Mouse (Mus musculus): Measurements from ENCODE around the gene Pex3. TPM values are rescaled to one million over a fixed set of nuclear protein-coding genes. Genes with fewer than 3 reads are reported as not detected.

Pex3 gene
- 22.9 and 23.8 TPM in 2 replicates for polyA plus RNA-seq (2015; fragmentation: Nextera tagmentation; extraction: Ambion mirVana)

- peak within 1 kb of the TSS; percentile 68 for H3K4me2 ChIP-seq
- H3K4me1 ChIP-seq: peaks cover 13% of the 10 kb centered on the region
- no peaks in the 10 kb centered on the region; the same call in 1 of the 2 replicates for H3K36me3 ChIP-seq (ENCODE audit: poor library complexity, severe bottlenecking)
- ATAC-seq: peak; percentile 98
- peak within 1 kb of the TSS; percentile 83 for H3K9ac ChIP-seq
- no peak within 1 kb of the TSS; the same call in 1 of the 2 replicates for H3K27ac ChIP-seq
- H3K9me3 ChIP-seq (replicated peaks): no peaks in the 10 kb centered on the region
- H3K27me3 ChIP-seq: no peaks in the 10 kb centered on the region
- WGBS: under 1% methylated on average over 51 of the region's 51 CpGs
- H3K4me3 ChIP-seq: peak within 1 kb of the TSS; percentile 79
These were observed at the start of gene Pex3, which contains the start of gene Adat2 for GRCm38 (mm10) chr10:13552646-13553497. Gene Pex3, minus strand, starts transcription at chr10:13553142. Gene Adat2, plus strand, starts transcription at chr10:13552894.

DNA sequence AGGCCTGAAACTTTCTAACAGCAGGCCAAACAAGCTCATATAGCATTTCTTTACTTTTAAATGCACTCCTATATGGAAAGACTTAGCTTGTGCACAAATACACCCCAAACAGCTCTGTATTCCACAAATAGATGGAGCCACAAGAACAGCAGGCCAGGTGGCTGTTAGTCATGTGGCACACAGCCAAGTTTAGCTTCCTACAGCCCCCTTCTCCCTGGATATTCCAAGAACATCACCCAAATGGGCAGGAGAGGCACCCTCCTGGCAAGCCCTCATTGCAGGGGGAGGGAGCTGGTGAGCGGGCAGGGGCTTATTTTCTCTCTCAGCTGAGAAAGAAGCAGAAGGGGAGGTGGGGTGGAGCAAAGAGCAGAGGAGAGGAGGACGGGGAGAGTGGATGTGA is 48.0 kb upstream of the Pex3 start:
- no peaks in the 10 kb centered on the region for H3K36me3 ChIP-seq (ENCODE audit: poor library complexity, severe bottlenecking)
- 0 out of 2 replicates have a peak, but pooled peaks cover 4% of the 10 kb centered on the region for H3K4me1 ChIP-seq
- no peak overlapping the region for H3K9ac ChIP-seq
- H3K4me3 ChIP-seq: no peak overlapping the region
- no peak overlapping the region for H3K27ac ChIP-seq
- H3K27me3 ChIP-seq: no peaks in the 10 kb centered on the region
- no peak for ATAC-seq
- WGBS: 69% methylated on average over 2 of the region's 2 CpGs
- H3K4me2 ChIP-seq: no peak overlapping the region
- H3K9me3 ChIP-seq (replicated peaks): 0 out of 2 replicates have a peak, but pooled peaks cover 5% of the 10 kb centered on the region

DNA sequence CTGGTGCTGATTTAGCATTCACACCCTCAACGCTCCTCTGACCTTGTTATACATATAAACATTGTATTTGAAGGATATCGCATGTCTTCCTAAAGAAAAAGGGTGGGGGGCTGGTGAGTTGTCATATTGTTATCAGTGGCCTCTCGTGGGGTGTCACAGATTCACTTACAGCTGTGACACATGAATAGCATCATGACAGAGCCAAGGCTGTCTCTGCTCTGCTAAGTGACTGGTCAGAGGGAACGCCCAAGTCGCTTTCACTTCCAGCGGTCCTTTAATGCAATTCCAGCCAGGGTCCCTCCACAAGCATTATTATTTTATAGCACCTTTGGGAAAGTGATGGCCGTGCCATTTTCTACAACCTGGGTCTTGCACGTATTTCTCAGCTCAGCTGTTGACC is 44.5 kb upstream of the Pex3 start:
- Histone ChIP-seq H3K4me2 (no peak overlapping the region), H3K27ac (no peak overlapping the region), H3K9ac (no peak overlapping the region), H3K36me3 (ENCODE audit: poor library complexity, severe bottlenecking) (no peaks in the 10 kb centered on the region), H3K27me3 (no peaks in the 10 kb centered on the region), H3K4me1 (0 out of 2 replicates have a peak, but pooled peaks cover 4% of the 10 kb centered on the region), H3K4me3 (no peak overlapping the region), H3K9me3 (replicated peaks) (0 out of 2 replicates have a peak, but pooled peaks cover 5% of the 10 kb centered on the region)
- WGBS: 84% methylated on average over 8 of the region's 8 CpGs
- 0 out of 2 replicates have a peak, but pooled peaks have one; percentile 25 for ATAC-seq

GRCm38 (mm10) chr10:13596866-13597265 is 43.9 kb upstream of the Pex3 start:
- H3K4me3 ChIP-seq: no peak overlapping the region
- WGBS: 76% methylated on average over 9 of the region's 9 CpGs
- ATAC-seq: no peak

DNA sequence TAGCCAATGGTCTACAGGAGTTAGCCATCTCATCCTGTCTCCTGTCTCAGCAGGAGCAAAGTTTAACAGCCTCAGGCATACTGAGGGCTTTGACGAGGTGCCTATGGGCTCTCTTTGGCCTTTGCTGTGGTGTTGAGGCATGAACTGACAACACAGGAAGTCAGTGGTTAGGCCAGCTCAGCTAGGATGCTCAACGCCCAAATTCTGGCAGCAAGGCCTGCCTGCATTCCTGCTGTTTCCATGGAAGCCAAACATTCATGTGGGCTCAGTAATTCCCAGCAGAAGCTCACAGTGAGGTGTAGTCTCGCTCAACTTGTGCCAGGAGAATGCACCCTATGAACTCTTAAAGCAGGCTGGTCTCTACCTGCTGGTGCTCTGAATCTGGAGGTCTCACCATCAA is 43.1 kb upstream of the Pex3 start:
- no peak overlapping the region for H3K9ac ChIP-seq
- 0 out of 2 replicates have a peak, but pooled peaks cover 5% of the 10 kb centered on the region for H3K9me3 ChIP-seq (replicated peaks)
- H3K27ac ChIP-seq: no peak overlapping the region
- H3K4me2 ChIP-seq: no peak overlapping the region
- H3K27me3 ChIP-seq: no peaks in the 10 kb centered on the region
- H3K4me1 ChIP-seq: 0 out of 2 replicates have a peak, but pooled peaks cover 4% of the 10 kb centered on the region
- no peak overlapping the region for H3K4me3 ChIP-seq
- WGBS: 47% methylated on average over 3 of the region's 3 CpGs
- no peaks in the 10 kb centered on the region for H3K36me3 ChIP-seq (ENCODE audit: poor library complexity, severe bottlenecking)
- ATAC-seq: no peak

More at GRCm38 (mm10) chr10:13596866-13597265, 43.9 kb upstream of the Pex3 start:
- Histone ChIP-seq H3K9me3 (replicated peaks) (0 out of 2 replicates have a peak, but pooled peaks cover 5% of the 10 kb centered on the region), H3K27me3 (no peaks in the 10 kb centered on the region), H3K9ac (no peak overlapping the region), H3K36me3 (ENCODE audit: poor library complexity, severe bottlenecking) (no peaks in the 10 kb centered on the region), H3K27ac (no peak overlapping the region), H3K4me1 (0 out of 2 replicates have a peak, but pooled peaks cover 4% of the 10 kb centered on the region), H3K4me2 (no peak overlapping the region)

DNA sequence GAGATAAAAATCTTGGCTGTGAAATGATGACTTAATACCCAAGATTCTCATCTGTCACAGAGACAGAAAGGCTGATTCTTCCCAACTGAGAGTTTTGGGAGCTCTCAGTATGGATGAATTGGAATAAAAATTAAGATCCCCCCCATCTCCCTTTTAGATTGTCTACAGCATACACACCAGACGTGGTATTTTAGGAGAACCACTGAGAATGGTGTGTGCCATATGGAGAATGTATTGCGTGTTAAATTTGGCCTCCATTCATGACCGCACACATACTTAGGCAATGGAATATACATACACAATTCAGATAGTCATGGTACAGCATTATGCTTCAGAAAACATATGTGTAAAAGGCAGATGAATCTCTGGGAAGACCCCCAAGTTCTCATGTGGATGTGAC is 40.6 kb upstream of the Pex3 start:
- peak; percentile 77; the same call in 1 of the 2 replicates for ATAC-seq
- H3K4me1 ChIP-seq: 0 out of 2 replicates have a peak, but pooled peaks cover 4% of the 10 kb centered on the region
- H3K27me3 ChIP-seq: no peaks in the 10 kb centered on the region
- WGBS: 88% methylated on average over 3 of the region's 3 CpGs
- H3K4me2 ChIP-seq: no peak overlapping the region
- no peak overlapping the region for H3K9ac ChIP-seq
- no peak overlapping the region for H3K27ac ChIP-seq
- H3K9me3 ChIP-seq (replicated peaks): no peaks in the 10 kb centered on the region
- no peak overlapping the region for H3K4me3 ChIP-seq
- H3K36me3 ChIP-seq (ENCODE audit: poor library complexity, severe bottlenecking): no peaks in the 10 kb centered on the region

- H3K9ac ChIP-seq: no peak overlapping the region
- H3K4me1 ChIP-seq: 0 out of 2 replicates have a peak, but pooled peaks cover under 1% of the 10 kb centered on the region
- no peaks in the 10 kb centered on the region for H3K36me3 ChIP-seq (ENCODE audit: poor library complexity, severe bottlenecking)
- H3K27ac ChIP-seq: no peak overlapping the region
- 94% methylated on average over 10 of the region's 10 CpGs for WGBS
- H3K4me2 ChIP-seq: no peak overlapping the region
- H3K4me3 ChIP-seq: no peak overlapping the region
- no peaks in the 10 kb centered on the region for H3K27me3 ChIP-seq
- no peak for ATAC-seq
- no peaks in the 10 kb centered on the region for H3K9me3 ChIP-seq (replicated peaks)
These were observed 39.3 kb upstream of the Pex3 start for GRCm38 (mm10) chr10:13592196-13592595.

- no peak overlapping the region for H3K4me3 ChIP-seq
- H3K27me3 ChIP-seq: no peaks in the 10 kb centered on the region
- H3K4me2 ChIP-seq: no peak overlapping the region
- ATAC-seq: no peak
- no peaks in the 10 kb centered on the region for H3K36me3 ChIP-seq (ENCODE audit: poor library complexity, severe bottlenecking)
- no peaks in the 10 kb centered on the region for H3K9me3 ChIP-seq (replicated peaks)
- no peak overlapping the region for H3K9ac ChIP-seq
- 89% methylated on average over 2 of the region's 2 CpGs for WGBS
- H3K27ac ChIP-seq: no peak overlapping the region
- H3K4me1 ChIP-seq: no peaks in the 10 kb centered on the region
These were observed 35.0 kb upstream of the Pex3 start for GRCm38 (mm10) chr10:13587914-13588313.

GRCm38 (mm10) chr10:13577123-13577522 is 24.2 kb upstream of the Pex3 start:
- Histone ChIP-seq H3K9me3 (replicated peaks) (no peaks in the 10 kb centered on the region), H3K4me2 (no peak overlapping the region), H3K4me1 (no peaks in the 10 kb centered on the region), H3K9ac (no peak overlapping the region), H3K4me3 (no peak overlapping the region), H3K36me3 (ENCODE audit: poor library complexity, severe bottlenecking) (no peaks in the 10 kb centered on the region), H3K27me3 (peaks cover 7% of the 10 kb centered on the region; the same call in 1 of the 2 replicates), H3K27ac (no peak overlapping the region)
- WGBS: 82% methylated on average over 7 of the region's 7 CpGs
- ATAC-seq: no peak

- H3K27ac ChIP-seq: no peak overlapping the region
- no peaks in the 10 kb centered on the region for H3K9me3 ChIP-seq (replicated peaks)
- H3K36me3 ChIP-seq (ENCODE audit: poor library complexity, severe bottlenecking): no peaks in the 10 kb centered on the region
- H3K4me3 ChIP-seq: no peak overlapping the region
- no peak overlapping the region for H3K9ac ChIP-seq
- ATAC-seq: no peak
- no peak overlapping the region for H3K4me2 ChIP-seq
- peaks cover 11% of the 10 kb centered on the region; the same call in 1 of the 2 replicates for H3K4me1 ChIP-seq
- H3K27me3 ChIP-seq: peaks cover 37% of the 10 kb centered on the region
- WGBS: 91% methylated on average over 6 of the region's 6 CpGs
These were observed 19.5 kb upstream of the Pex3 start for GRCm38 (mm10) chr10:13572410-13572809.

- no peak for ATAC-seq
- Histone ChIP-seq H3K27ac (no peak overlapping the region), H3K4me1 (peaks cover 11% of the 10 kb centered on the region; the same call in 1 of the 2 replicates), H3K9me3 (replicated peaks) (no peaks in the 10 kb centered on the region), H3K4me2 (no peak overlapping the region), H3K4me3 (no peak overlapping the region), H3K27me3 (peaks cover 40% of the 10 kb centered on the region), H3K9ac (no peak overlapping the region), H3K36me3 (ENCODE audit: poor library complexity, severe bottlenecking) (no peaks in the 10 kb centered on the region)
- 64% methylated on average over 10 of the region's 10 CpGs for WGBS
These were observed 19.1 kb upstream of the Pex3 start for GRCm38 (mm10) chr10:13572003-13572402.

Measured in forebrain, embryonic 13.5 days (tissue).